In genomic region chr1:76050264-76050663, GRCm38 (mm10) we compare ENCODE assay signal across 22 mouse cellular contexts.
DNase-seq lines count a peak whose midpoint lies in the region; ATAC-seq and TF ChIP-seq lines count a peak whose summit lies in the region.
"Had no signal": no experiment of that assay in that cellular context is flagged by ENCODE, and none has a peak within 500 bp of the region (broad histone marks: within the 10 kb centered on the region; RNA-seq: fewer than 3 reads in every experiment).

No protein-coding gene starts in this region.

- H3K4me1 ChIP-seq in liver, embryonic 12.5 days: no peaks in the 10 kb centered on the region
- H3K4me1 ChIP-seq in liver, embryonic 11.5 days (replicated peaks; ENCODE audit: control insufficient read depth, insufficient read depth, low read length): no peaks in the 10 kb centered on the region
- H3K4me1 ChIP-seq in limb, embryonic 11.5 days (ENCODE audit: control insufficient read depth, insufficient read depth, low read length): peaks cover 9% of the 10 kb centered on the region
- peaks cover 0 to 6% of the 10 kb centered on the region in 2 experiments; a peak in 1 of 4 replicates for H3K4me1 ChIP-seq in liver, embryonic 14.5 days (replicated peaks; ENCODE audit: control insufficient read depth in 2 of 2, insufficient read depth in 2 of 2, low read length in 1 of 2)
- H3K4me1 ChIP-seq: heart, embryonic 12.5 days had no signal

- H3K27ac ChIP-seq in liver, embryonic 12.5 days: no peak overlapping the region
- H3K27ac ChIP-seq in liver, embryonic 11.5 days (ENCODE audit: low read depth, low read length): no peak overlapping the region
- H3K27ac ChIP-seq in limb, embryonic 11.5 days (replicated peaks; ENCODE audit: low read depth, low read length): peak overlapping the region; percentile 36; the same call in 1 of the 2 replicates
- no peak overlapping the region for H3K27ac ChIP-seq in liver, embryonic 14.5 days
- H3K27ac ChIP-seq: embryonic facial prominence, embryonic 12.5 days; forebrain, embryonic 15.5 days; heart, adult 2 months; hindbrain, embryonic 15.5 days had no signal

- no peak overlapping the region for H3K4me2 ChIP-seq in liver, embryonic 12.5 days
- H3K4me2 ChIP-seq in liver, embryonic 11.5 days: no peak overlapping the region
- no peak overlapping the region for H3K4me2 ChIP-seq in limb, embryonic 11.5 days (ENCODE audit: low read depth, severe bottlenecking)
- no peak overlapping the region for H3K4me2 ChIP-seq in liver, embryonic 14.5 days (ENCODE audit: low read depth)
- H3K4me2 ChIP-seq: embryonic facial prominence, embryonic 12.5 days; forebrain, embryonic 15.5 days; heart, embryonic 12.5 days; hindbrain, embryonic 15.5 days had no signal

- no peaks in the 10 kb centered on the region for H3K27me3 ChIP-seq in liver, embryonic 12.5 days (replicated peaks)
- H3K27me3 ChIP-seq in liver, embryonic 11.5 days (replicated peaks; ENCODE audit: control insufficient read depth, insufficient read depth, low read length): no peaks in the 10 kb centered on the region
- H3K27me3 ChIP-seq in limb, embryonic 11.5 days (ENCODE audit: control insufficient read depth, insufficient read depth, low read length): no peaks in the 10 kb centered on the region
- no peaks in the 10 kb centered on the region for H3K27me3 ChIP-seq in liver, embryonic 14.5 days (ENCODE audit: control insufficient read depth, insufficient read depth, low read length)
- H3K27me3 ChIP-seq: CH12.LX; embryonic facial prominence, embryonic 12.5 days; forebrain, embryonic 15.5 days; heart, embryonic 12.5 days; hindbrain, embryonic 15.5 days; Patski had no signal

- WGBS in liver, embryonic 12.5 days (ENCODE audit: insufficient replicate concordance): 50% methylated on average over 1 of the region's 1 CpGs
- WGBS in liver, embryonic 11.5 days: 58% methylated on average over 1 of the region's 1 CpGs
- 48% methylated on average over 1 of the region's 1 CpGs for WGBS in limb, embryonic 11.5 days
- 49% methylated on average over 1 of the region's 1 CpGs for WGBS in liver, embryonic 14.5 days (ENCODE audit: insufficient replicate concordance)

- H3K9me3 ChIP-seq in liver, embryonic 12.5 days (replicated peaks): no peaks in the 10 kb centered on the region
- H3K9me3 ChIP-seq in liver, embryonic 11.5 days (ENCODE audit: control insufficient read depth, low read length): no peaks in the 10 kb centered on the region
- H3K9me3 ChIP-seq in limb, embryonic 11.5 days (ENCODE audit: control insufficient read depth, low read length): no peaks in the 10 kb centered on the region
- H3K9me3 ChIP-seq in liver, embryonic 14.5 days (ENCODE audit: control insufficient read depth, low read length): no peaks in the 10 kb centered on the region
- H3K9me3 ChIP-seq: embryonic facial prominence, embryonic 12.5 days; forebrain, embryonic 15.5 days; heart, embryonic 12.5 days; hindbrain, embryonic 15.5 days had no signal

- H3K9ac ChIP-seq in liver, embryonic 12.5 days: no peak overlapping the region
- H3K9ac ChIP-seq in liver, embryonic 11.5 days (ENCODE audit: low read depth, low read length): no peak overlapping the region
- no peak overlapping the region for H3K9ac ChIP-seq in limb, embryonic 11.5 days (ENCODE audit: low read length)
- H3K9ac ChIP-seq in liver, embryonic 14.5 days (replicated peaks): no peak overlapping the region
- H3K9ac ChIP-seq: embryonic facial prominence, embryonic 12.5 days; forebrain, embryonic 15.5 days; heart, embryonic 12.5 days; hindbrain, embryonic 15.5 days had no signal

- no peak overlapping the region for H3K4me3 ChIP-seq in liver, embryonic 12.5 days
- no peak overlapping the region for H3K4me3 ChIP-seq in liver, embryonic 11.5 days (ENCODE audit: low read depth, low read length)
- H3K4me3 ChIP-seq in limb, embryonic 11.5 days (ENCODE audit: low read depth, low read length): no peak overlapping the region
- H3K4me3 ChIP-seq in liver, embryonic 14.5 days (ENCODE audit: insufficient read depth in 1 of 2, low read depth in 2 of 2, low read length in 2 of 2): no peak overlapping the region
- H3K4me3 ChIP-seq: embryonic facial prominence, embryonic 12.5 days; forebrain, embryonic 15.5 days; heart, adult 2 months; heart, embryonic 12.5 days; hindbrain, embryonic 15.5 days had no signal

- H3K36me3 ChIP-seq in liver, embryonic 12.5 days: no peaks in the 10 kb centered on the region
- no peaks in the 10 kb centered on the region for H3K36me3 ChIP-seq in liver, embryonic 11.5 days (ENCODE audit: control insufficient read depth, insufficient read depth, low read length)
- no peaks in the 10 kb centered on the region for H3K36me3 ChIP-seq in limb, embryonic 11.5 days (ENCODE audit: control insufficient read depth, insufficient read depth, low read length)
- H3K36me3 ChIP-seq in liver, embryonic 14.5 days (replicated peaks; ENCODE audit: control insufficient read depth, insufficient read depth, low read depth): no peaks in the 10 kb centered on the region
- H3K36me3 ChIP-seq: embryonic facial prominence, embryonic 12.5 days; forebrain, embryonic 15.5 days; heart, embryonic 12.5 days; hindbrain, embryonic 15.5 days had no signal

- no peak for DNase-seq in liver, embryonic 11.5 days (ENCODE audit: low spot score)
- no peak for DNase-seq in limb, embryonic 11.5 days (ENCODE audit: low spot score)
- no peak for DNase-seq in liver, embryonic 14.5 days (ENCODE audit: low read depth in 3 of 3, low spot score in 3 of 3)
- no peak for DNase-seq in natural killer cell, adult 2 months (ENCODE audit: low spot score in 2 of 2)
- no peak for DNase-seq in yolk sac, embryonic 10.5 days (ENCODE audit: low spot score)
- DNase-seq in testis, postnatal 10 days (ENCODE audit: low spot score): no peak
- DNase-seq: adrenal gland, adult 2 months; adrenal gland, postnatal 25 days; cerebellum, adult 18-20 months; cerebellum, postnatal 14 days; embryo, embryonic 11 days; gastrocnemius, postnatal 10 days; heart, adult 2 months; heart, postnatal 36 days had no signal

- TF ChIP-seq EP300 in liver, embryonic 14.5 days (IDR thresholded peaks at IDR 0.05; ENCODE audit: low read depth): no peak

- TF ChIP-seq CTCF in liver, embryonic 14.5 days (IDR thresholded peaks at IDR 0.05; ENCODE audit: low read depth): no peak

- peak; percentile 40; the same call in 1 of the 2 replicates for ATAC-seq in liver, embryonic 12.5 days
- ATAC-seq in liver, embryonic 11.5 days (replicated peaks; ENCODE audit: low FRiP score): no peak; the same call in 1 of the 2 replicates
- no peak for ATAC-seq in limb, embryonic 11.5 days (ENCODE audit: insufficient number of reproducible peaks, low FRiP score, low TSS enrichment, low read depth)
- peak; percentile 33; the same call in 1 of the 2 replicates for ATAC-seq in liver, embryonic 14.5 days (ENCODE audit: insufficient read depth)
- ATAC-seq: activated CD4-positive, CD25-positive, alpha-beta regulatory T cell, adult 4 months; forebrain, embryonic 15.5 days; Patski had no signal

Comparison
In these comparisons a context has a peak if more than half of its experiments do, and no peak if none do; other contexts are left out.
1. ATAC-seq: peak in liver, embryonic 12.5 days (single experiment) and liver, embryonic 14.5 days (single experiment); none in liver, embryonic 11.5 days (single experiment) and limb, embryonic 11.5 days (single experiment).